Mouse (Mus musculus): ENCODE results near the gene Dusp7. TPM values are rescaled to one million over a fixed set of nuclear protein-coding genes. Genes with fewer than 3 reads are reported as not detected.

Dusp7 gene
- total RNA-seq, 2 experiments from 2014 or later, result 3.9 to 19.3 TPM

- ATAC-seq (replicated peaks; ENCODE audit: low FRiP score, poor library complexity, severe bottlenecking), result no peak
Observed at GRCm38 (mm10) chr9:106373973-106374372, 5.5 kb downstream of the Dusp7 start.

DNA sequence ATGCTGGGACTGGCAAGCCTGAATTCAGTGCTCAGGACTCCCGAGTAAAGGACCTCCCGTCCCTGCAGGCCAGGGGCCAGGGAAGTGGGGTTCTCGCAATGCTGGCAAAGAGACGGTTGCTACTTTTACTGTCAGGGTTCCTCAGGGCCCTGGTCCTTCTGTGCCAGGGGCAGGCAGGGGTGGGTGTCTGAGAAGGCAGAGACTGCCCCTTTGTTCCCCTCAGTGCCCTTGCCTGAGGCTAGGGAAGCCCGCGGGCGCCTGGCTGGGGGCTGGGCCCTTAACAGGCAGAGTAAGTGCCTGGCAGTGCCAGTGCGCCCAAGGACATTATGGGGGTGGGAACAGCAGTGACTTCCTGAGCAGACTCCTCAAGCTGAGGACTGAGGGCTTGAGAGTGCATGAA is 8.8 kb downstream of the Dusp7 start:
- ATAC-seq (replicated peaks; ENCODE audit: low FRiP score, poor library complexity, severe bottlenecking), result no peak

- no peak for ATAC-seq (replicated peaks; ENCODE audit: low FRiP score, poor library complexity, severe bottlenecking)
Observed at GRCm38 (mm10) chr9:106378045-106378444, 9.6 kb downstream of the Dusp7 start.

- no peak for ATAC-seq (replicated peaks; ENCODE audit: low FRiP score, poor library complexity, severe bottlenecking)
Observed at GRCm38 (mm10) chr9:106378753-106379152, 10.3 kb downstream of the Dusp7 start.

DNA sequence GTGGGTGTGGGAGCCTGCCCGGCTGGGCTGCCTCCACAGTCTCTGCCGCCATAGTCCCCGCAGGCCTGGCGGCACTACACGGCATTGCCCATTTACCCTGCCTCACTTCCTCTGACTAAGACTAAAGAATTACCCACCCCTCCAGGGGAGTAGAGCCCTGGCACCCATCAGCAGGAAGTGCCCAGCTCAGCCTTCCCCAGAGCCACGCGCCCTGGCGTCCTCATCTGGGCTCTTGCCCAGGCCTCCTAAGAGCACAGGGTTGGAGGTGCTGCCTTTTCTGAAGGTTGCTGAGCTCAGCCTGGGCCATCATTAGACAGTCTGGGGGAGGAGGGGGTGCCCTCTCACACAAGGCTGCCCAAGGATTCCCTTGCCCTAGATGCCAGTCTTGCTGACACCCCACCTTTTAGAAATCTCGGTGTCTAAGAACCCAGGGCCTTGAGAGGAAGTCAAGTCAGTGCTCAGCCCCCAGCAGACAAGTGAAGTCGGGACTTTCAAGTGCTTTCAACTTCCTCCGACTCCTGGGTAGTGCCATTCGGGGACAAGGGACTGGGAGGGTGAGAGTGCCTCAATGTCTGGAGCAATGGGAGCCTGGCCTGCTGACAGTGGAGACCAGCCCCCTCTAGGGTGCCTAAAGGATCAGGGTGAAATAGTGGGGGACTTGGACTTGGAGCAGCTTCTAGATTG is 17.9 kb downstream of the Dusp7 start:
- no peak for ATAC-seq (replicated peaks; ENCODE audit: low FRiP score, poor library complexity, severe bottlenecking)

DNA sequence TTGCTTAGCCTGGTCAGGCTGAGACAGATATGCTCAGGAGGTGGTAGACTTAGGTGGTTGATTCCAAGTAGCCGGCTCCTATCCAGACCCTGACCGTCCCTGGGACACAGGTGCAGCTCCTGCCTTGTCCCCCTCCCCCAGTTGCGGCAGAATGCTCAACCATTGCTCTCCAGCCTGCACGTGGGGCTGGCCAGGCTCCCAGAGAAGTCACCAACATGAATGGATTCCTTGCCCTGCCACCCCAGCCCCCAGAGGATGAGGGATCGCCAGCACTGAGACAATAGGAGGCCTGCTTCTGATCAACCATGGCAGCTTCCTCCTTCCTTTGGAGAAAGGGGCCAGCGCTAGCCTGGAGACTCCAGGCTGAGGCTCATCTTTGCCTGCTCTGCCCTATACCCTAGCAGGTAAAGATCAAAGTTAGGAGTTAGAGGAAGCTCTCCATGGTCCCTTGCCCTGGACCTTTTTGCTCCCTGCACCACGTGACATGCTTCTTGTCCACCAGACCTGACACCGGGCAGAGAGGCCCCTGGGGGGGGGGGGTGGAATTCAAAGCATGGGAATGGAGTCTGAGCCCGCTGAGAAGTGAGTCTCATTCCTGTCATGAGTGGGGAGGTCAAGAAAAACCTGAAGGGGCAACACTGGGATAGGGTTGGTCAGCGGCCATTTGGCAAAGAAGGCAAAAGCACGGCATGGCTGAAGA is 24.5 kb downstream of the Dusp7 start:
- no peak for ATAC-seq (replicated peaks; ENCODE audit: low FRiP score, poor library complexity, severe bottlenecking)

DNA sequence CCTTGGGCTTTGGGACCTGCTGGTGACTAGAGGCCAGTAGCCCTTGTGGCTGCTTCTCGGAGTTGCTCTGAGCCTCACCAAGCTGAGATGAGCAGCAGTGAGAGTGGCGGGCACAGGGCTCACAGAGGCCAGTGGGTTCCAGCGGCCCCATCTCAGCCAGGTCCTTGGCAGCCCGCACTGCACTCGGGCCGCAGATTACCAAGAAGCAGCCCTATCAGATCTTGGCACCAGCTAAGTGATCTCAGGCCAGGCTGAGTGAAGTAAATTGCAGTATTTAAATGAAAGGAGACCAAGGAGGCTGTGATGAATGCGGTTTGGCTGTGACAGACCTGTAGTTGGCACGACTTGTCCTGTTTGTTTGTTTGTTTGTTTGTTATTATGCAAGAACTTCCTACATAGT is 25.1 kb downstream of the Dusp7 start:
- ATAC-seq (replicated peaks; ENCODE audit: low FRiP score, poor library complexity, severe bottlenecking), result no peak

- ATAC-seq (replicated peaks; ENCODE audit: low FRiP score, poor library complexity, severe bottlenecking), result no peak
Observed at GRCm38 (mm10) chr9:106394649-106395602, 26.5 kb downstream of the Dusp7 start.

DNA sequence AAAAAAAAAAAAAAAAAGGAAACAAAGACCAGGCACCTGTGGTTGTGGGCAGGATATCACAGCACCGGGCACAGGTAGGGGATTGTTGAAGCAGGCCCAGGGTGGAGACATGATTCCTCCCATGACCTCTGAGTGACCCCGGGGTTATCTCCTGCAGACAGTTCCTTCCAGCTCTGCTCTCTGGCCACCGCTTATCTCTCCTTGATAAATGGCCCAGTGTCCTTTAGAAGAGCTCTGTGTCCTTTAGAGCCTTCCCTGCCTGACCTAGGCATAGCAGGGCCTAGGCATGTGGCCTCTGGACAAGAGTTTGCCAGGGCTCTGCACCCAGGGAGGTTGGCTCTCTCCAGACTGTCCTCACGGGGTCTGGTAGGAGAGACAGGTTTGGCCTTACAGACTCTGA is 29.3 kb downstream of the Dusp7 start:
- ATAC-seq (replicated peaks; ENCODE audit: low FRiP score, poor library complexity, severe bottlenecking), result peak; percentile 44

DNA sequence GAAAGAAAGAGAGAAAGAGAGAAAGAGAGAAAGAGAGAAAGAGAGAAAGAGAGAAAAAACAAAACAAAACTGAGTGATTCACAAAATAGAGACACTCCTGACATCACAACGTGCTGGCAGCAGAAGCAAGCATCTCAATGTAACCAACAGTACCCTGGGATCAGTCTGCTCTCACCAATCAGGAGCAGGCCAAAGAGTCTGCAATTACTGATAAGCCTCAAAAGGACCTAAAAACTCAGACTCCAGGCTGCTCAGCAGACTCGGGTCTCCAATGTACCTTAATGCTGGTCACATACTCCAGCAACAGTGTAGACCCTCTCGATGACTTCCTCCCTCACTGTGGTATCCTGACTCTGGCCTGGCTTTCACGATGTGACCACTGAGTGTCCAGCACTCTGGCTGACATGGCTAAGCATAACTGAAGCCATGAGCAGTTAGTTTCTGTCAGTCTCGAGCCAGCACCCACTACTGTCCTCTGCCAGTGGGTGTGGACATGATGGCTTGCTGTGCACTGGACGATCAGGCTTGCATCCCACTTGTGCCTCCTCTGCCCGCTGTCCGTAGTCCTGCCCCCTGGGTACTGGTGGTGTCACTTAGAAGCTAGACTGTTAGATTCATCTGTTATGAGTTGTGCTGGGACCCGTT is 30.4 kb downstream of the Dusp7 start:
- ATAC-seq (replicated peaks; ENCODE audit: low FRiP score, poor library complexity, severe bottlenecking), result peak; percentile 84

GRCm38 (mm10) chr9:106399808-106400207 is 31.4 kb downstream of the Dusp7 start:
- ATAC-seq (replicated peaks; ENCODE audit: low FRiP score, poor library complexity, severe bottlenecking), result no peak

GRCm38 (mm10) chr9:106402149-106402548 is 33.7 kb downstream of the Dusp7 start:
- peak; percentile 69 for ATAC-seq (replicated peaks; ENCODE audit: low FRiP score, poor library complexity, severe bottlenecking)

DNA sequence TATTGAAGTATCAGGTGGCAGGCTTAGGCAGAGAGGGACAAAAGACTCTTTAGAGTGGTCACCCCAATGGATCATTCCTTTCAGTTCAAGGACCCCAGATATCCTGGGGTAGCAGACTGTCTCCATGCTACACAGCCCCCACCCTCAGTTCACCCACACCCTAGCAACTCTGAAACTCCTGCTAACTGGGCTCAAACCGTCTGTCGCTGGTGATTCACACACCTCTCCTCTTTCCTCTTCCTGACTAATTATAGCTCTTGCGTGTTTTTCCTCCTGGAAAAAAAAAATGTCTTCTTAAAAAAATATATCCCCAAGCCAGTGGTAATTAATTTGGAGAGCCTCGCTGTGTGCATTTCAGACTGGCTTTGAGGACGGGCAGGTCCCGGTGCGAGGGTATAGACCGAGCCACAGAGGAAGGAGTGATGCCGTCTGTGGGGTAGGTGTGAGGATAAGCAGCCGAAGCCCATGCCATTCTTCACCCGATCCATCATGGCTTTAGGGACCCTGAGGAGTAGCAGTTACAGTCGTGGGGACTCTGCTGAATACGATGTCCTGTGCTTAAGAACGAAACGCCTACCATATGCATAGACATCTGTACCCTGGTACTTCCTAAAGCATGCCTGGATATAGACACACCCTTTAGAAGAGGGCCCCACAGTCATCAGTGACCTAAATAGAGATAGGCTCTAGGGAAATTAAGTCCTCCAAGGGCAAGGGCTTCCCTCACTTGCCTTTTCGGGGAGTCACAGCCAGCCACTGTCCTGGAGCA is 34.4 kb downstream of the Dusp7 start:
- no peak for ATAC-seq (replicated peaks; ENCODE audit: low FRiP score, poor library complexity, severe bottlenecking)

DNA sequence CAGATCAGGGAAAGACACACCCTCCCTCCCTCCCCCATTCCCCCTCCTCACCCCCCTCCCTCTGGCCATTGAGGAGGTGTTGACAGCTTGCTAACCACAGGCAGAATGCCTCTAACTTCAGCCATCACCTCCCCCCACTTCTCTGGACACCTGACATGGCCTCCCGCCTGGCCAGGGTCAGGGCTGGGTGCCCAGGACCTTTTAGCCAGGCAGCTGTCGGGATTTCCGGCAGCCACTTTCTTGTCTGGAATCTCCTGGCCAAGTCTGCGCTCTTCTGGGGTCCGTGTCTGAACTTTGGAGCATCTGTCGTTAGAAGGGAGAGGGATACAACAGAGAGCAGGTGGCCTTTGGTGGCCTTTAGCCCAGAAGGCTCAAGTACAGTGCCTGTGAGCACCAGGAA is 36.8 kb downstream of the Dusp7 start:
- ATAC-seq (replicated peaks; ENCODE audit: low FRiP score, poor library complexity, severe bottlenecking), result no peak

DNA sequence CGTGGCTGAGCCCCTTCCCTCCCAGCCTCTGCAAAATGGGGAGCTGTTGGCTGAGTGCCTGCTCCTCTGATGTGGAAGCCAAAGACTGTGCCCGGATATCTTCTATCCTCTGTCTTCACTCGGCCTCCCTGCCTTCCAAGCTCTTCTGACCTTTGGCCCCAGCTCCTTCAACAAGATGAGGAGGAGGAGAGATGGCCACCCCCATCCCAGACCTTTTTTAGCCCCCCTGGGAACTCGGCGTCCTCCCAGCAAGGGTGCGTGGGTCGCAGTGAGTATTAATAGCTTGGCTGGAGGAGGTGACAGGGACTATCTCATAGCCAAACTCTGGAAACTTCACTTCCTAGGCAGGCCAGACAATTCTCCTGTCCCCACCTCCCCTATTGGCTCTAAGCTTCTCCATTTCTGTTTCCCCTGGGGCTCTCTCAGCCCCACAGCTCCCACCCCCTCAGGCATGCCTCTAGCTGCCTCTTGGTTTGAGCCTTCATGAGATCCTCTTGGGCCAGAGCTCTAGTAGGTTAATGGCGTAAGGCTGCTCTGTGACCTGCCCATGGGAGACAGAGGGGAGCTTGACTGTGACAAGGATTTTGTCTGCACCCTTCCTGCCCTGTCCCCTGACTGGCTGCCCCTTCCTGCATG is 38.1 kb downstream of the Dusp7 start:
- no peak for ATAC-seq (replicated peaks; ENCODE audit: low FRiP score, poor library complexity, severe bottlenecking)

- no peak for ATAC-seq (replicated peaks; ENCODE audit: low FRiP score, poor library complexity, severe bottlenecking)
Observed at GRCm38 (mm10) chr9:106409096-106409495, 40.7 kb downstream of the Dusp7 start.

GRCm38 (mm10) chr9:106410086-106410650 is 41.7 kb downstream of the Dusp7 start:
- no peak for ATAC-seq (replicated peaks; ENCODE audit: low FRiP score, poor library complexity, severe bottlenecking)

- peak; percentile 86 for ATAC-seq (replicated peaks; ENCODE audit: low FRiP score, poor library complexity, severe bottlenecking)
Observed at GRCm38 (mm10) chr9:106411091-106411594, 42.7 kb downstream of the Dusp7 start.

Data from erythroid progenitor cell, adult 5-6 weeks (primary cell).